Mouse (Mus musculus) adrenal gland, postnatal 4 days (tissue): ENCODE data around the gene Hmbs. TPM values are rescaled to one million over a fixed set of nuclear protein-coding genes. Genes with fewer than 3 reads are reported as not detected.
"Not testable (repeated sequence)": the region's sequence is repeated elsewhere in the genome, so short reads cannot be mapped to it uniquely, and the experiment has no call there.

Source experiments
- DNase-seq, 2 experiments: peaks; one replicate each; pipeline ENCODE4 v3.0.0; 2021 to 2022; ENCODE audit warnings: low spot score in 2 of 2, mixed read lengths in 2 of 2
- total RNA-seq, 2 experiments: library from RNA; stranded (reverse); gene quantifications; 2 replicates each; pipeline ENCODE4 v1.2.3; 2021

The Hmbs gene
- total RNA-seq, 2 experiments from 2014 or later = 118 to 136 TPM

- DNase-seq = not testable (repeated sequence)
These were observed 18.8 kb downstream of the Hmbs start for GRCm38 (mm10) chr9:44325032-44325767.

- no peak for DNase-seq
These were observed 19.9 kb downstream of the Hmbs start for GRCm38 (mm10) chr9:44324147-44324546.

DNA sequence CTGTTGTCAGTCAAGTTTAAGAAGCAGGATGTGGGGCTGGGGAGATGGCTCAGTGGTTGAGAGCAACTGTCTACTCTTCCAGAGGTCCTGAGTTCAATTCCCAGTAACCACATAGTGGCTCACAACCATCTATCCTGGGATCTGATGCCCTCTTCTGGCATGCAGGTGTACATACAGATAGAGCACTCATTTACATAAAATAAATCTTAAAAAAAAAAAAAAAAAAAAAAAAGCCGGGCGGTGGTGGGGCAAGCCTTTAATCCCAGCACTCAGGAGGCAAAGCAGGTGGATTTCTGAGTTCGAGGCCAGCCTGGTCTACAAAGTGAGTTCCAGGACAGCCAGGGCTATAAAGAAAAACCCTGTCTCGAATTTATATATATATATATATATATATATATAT, 20.4 kb downstream of the Hmbs start:
- DNase-seq = not testable (repeated sequence)

DNA sequence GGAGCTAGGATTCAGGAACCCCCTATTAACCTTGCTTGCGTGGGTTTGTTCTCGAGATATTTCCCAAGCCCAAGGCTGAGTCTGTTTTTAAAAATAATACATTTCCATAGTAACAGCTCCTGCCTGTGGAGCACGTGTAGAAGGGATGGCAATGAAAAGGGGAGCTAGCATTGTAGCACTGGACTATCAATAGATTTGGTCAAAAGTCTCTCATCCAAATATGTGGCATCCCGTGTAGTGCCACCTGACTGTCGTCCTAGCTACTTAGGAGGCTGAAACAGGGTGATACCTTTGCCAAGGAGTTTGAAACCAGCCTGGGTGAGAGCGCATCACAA, 23.3 kb downstream of the Hmbs start:
- no peak for DNase-seq

- DNase-seq = peak; percentile 59 to 75
These were observed 23.9 kb downstream of the Hmbs start, which contains the start of gene C2cd2l for GRCm38 (mm10) chr9:44319887-44320798. Gene C2cd2l, minus strand, starts transcription at chr9:44320285.

DNA sequence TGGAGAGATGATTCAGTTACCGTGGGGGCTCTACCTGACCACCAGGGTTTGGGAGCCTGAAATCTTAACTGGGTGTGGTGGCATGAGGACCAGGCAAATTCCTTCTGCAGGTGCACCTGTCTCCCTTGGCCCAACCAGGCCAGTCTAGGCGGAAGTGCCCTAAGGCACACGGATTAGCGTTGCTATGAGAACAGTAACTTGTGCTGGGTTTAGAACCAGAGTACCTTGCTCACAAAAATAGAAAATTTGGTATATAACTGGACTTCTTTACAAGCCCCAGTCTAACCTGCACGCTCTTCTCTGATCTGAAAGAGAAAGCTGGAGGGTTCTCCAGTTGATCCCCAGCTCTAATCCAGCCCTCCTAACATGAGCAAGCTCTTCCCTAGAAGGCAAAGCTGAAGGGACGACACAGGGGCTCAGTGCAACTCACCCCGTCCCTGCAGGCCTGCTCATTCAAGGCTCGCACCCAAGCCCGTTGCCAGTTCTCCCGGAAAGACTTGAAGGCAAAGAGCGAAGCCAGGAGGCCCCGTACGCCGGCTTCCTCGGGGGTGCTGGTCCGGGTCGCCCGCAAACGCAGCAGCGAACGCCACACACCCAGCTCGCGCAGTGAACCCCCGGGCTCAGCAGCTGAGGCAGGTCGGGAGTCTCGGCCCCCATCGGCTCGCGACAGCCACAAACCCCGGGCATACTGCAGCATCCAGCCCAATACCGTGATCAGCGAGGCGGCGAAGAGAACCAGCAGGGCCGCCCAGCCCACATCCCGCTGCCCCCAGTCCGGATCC, 24.7 kb downstream of the Hmbs start:
- DNase-seq = no peak

DNA sequence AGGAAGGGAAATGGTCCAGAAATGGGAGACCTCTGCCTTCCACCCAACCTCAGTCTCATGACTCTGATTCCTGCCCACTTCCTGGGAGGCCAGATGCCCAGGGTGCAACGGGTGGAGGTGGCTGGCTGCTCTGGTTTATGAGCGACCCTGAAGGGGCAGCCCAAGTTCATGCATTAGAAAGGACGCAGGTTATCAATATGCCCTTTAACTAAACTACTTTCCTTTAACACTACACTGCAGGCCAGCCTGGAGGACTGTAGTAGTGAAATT, 25.3 kb downstream of the Hmbs start:
- DNase-seq = no peak

DNA sequence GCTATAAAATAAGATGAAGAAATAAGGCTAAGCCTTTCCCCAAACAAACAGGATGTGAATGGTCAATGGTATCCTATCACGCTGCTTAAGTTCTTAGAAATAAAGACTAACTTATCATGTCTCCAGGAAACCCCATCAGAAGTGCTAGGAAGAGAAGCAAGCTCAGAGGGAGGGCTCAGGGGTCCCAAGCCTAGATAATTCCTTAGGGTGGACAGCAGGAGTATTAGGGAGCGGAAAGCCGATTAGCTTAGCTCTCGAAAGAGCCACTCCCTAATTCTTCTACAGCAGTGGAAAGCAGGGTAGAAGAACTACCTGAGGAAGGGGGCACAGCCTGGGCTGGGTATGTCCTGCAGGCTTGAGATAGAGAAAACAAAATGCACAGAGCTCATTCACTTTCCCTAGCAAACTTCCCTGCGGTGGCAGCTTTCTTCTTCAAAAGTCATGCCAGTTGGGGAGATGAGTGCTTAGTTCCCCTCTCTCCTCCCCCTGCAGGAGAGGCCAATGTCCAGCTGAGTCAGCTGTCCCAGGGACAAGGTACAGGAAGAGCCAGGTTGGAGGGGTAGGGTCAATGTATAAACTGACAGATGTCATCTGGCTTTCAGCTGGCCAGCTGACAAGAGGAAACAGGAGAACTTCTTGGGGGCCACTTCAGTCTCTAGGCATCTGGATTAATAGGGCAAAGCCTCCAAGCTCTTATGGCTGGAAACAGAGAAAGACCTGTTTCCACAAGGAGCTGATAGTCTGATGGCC, 25.8 kb downstream of the Hmbs start:
- no peak for DNase-seq

GRCm38 (mm10) chr9:44317452-44317851, 26.6 kb downstream of the Hmbs start:
- DNase-seq = no peak

DNA sequence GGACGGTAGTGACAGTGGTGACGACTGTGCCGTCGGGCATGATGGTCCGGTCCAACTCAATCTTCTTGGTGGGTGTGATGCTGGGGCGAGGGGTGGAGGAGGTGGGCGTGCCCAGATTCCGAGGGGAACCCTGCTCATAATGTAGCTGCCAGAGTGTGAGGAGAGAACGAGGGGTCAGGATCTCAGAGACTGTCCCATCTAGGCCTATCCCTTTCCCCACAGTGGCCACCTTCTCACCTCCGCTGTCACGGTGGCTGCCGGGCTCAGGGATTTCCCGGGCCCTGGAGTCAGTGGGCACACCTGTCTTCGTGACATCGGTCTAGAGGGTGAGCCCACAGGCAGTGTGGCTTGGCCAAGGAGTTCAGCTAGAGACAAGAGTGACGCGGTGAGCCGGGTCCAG, 29.1 kb downstream of the Hmbs start:
- DNase-seq = no peak

GRCm38 (mm10) chr9:44314257-44314547, 29.8 kb downstream of the Hmbs start:
- DNase-seq = no peak

- DNase-seq = no peak
These were observed 30.4 kb downstream of the Hmbs start for GRCm38 (mm10) chr9:44313476-44314256.

GRCm38 (mm10) chr9:44311136-44312134, 32.6 kb downstream of the Hmbs start:
- no peak for DNase-seq

GRCm38 (mm10) chr9:44310750-44311135, 33.3 kb downstream of the Hmbs start:
- DNase-seq = no peak

DNA sequence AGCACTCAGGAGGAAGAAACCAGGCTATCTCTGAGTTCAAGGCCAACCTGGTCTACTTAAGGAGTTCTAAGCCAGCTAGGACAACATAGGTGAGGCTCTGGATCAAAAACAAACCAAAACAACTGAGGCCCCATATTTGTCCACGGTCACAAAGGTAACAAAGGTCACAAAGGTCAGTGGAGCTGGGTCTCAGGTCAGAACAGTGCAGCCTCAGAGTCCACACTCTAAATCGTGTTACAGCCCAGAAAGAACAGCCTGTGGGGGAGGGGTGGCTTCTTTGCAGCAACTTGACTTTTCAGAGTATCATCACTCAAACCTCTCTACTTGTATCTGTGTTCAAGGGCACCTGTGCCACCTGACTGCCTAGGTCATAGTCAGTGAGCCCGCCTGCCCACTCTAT, 34.3 kb downstream of the Hmbs start:
- DNase-seq = no peak

GRCm38 (mm10) chr9:44307248-44307647, 36.8 kb downstream of the Hmbs start:
- DNase-seq = no peak

DNA sequence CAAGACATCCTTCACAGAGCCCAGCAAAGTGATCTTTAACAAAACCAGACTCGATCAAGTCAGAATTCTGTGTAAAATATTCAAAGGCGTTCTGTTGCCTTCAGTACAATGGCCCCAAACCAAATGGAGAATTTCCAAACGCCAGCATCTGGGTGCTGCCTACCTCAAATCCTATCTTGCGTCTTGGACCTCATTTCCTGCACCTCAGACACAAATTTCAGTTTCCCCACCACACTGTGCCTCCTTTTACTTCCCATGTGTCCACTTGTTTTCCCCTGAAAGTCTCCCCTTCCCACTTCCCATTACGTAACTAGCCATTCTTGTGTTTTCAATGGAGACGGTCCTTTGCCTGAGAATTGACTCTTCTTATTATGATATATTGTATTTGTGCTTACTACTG, 37.5 kb downstream of the Hmbs start:
- DNase-seq = no peak

- DNase-seq = peak; percentile 90 to 97
These were observed 38.5 kb downstream of the Hmbs start, which contains the start of gene Hinfp for GRCm38 (mm10) chr9:44305466-44306079. Gene Hinfp, minus strand, starts transcription at chr9:44305671.

DNA sequence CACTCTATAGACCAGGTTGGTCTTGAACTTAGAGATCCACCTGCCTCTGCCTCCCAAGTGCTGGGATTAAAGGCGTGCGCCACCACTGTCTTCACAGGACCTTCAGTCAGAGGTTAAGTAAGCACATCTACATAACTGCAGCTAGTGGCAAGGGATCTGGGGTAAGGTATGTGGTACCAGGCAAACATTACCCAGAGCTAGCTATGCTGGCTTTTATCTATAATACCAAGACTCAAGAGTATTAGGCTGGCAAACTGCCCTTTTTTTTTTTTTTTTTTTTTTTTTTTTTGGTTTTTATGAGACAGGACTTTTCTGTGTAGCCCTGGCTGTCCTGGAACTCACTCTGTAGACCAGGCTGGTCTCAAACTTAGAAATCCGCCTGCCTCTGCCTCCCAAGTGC, 44.0 kb downstream of the Hmbs start:
- not testable (repeated sequence) for DNase-seq
